Mouse (Mus musculus) heart, embryonic 12.5 days (tissue): ENCODE data around the gene Wbp1l. TPM values are rescaled to one million over a fixed set of nuclear protein-coding genes. Genes with fewer than 3 reads are reported as not detected.

Experiments
- ATAC-seq: fragments of 200-750 bp; cut with Nextera tagmentation; 2 replicates; pipeline ENCODE4 v1.8.0; 2017; ENCODE audit warnings: moderate TSS enrichment, moderate library complexity; ENCODE audit not compliant: insufficient number of reproducible peaks, low FRiP score
- H3K27ac ChIP-seq: fragments of 300-500 bp; sonication (generic); 2 replicates; pipeline ENCODE4 v1.5.1; 2016; ENCODE audit warnings: mild to moderate bottlenecking, moderate library complexity; ENCODE audit not compliant: poor library complexity, severe bottlenecking
- H3K27me3 ChIP-seq: fragments of 300-500 bp; sonication (generic); replicated peaks from 2 replicates; pipeline ENCODE4 v1.6.1; 2016; ENCODE audit warnings: mild to moderate bottlenecking, moderate library complexity
- H3K36me3 ChIP-seq: fragments of 300-500 bp; sonication (generic); 2 replicates; pipeline ENCODE4 v1.6.1; 2016; ENCODE audit warnings: mild to moderate bottlenecking, moderate library complexity
- H3K4me1 ChIP-seq: fragments of 300-500 bp; sonication (generic); replicated peaks from 2 replicates; pipeline ENCODE4 v1.6.1; 2016; ENCODE audit warnings: mild to moderate bottlenecking
- H3K4me2 ChIP-seq: fragments of 300-500 bp; sonication (generic); 2 replicates; pipeline ENCODE4 v1.6.1; 2016; ENCODE audit warnings: mild to moderate bottlenecking, moderate library complexity
- H3K4me3 ChIP-seq: fragments of 300-500 bp; sonication (generic); 2 replicates; pipeline ENCODE4 v1.5.1; 2016; ENCODE audit warnings: mild to moderate bottlenecking
- H3K9ac ChIP-seq: fragments of 300-500 bp; sonication (generic); 2 replicates; pipeline ENCODE4 v1.6.1; 2016; ENCODE audit warnings: mild to moderate bottlenecking, moderate library complexity
- H3K9me3 ChIP-seq: fragments of 300-500 bp; sonication (generic); replicated peaks from 2 replicates; pipeline ENCODE4 v1.6.1; 2016; ENCODE audit warnings: mild to moderate bottlenecking, moderate library complexity
- WGBS: fragments of 180-500 bp; shearing (Covaris S2); methylation state at CpG from one replicate; pipeline ENCODE4 v1.1.7; 2016; 5-methylcytosine and 5-hydroxymethylcytosine counted together
- polyA plus RNA-seq: library from polyadenylated mRNA; unstranded; fragments of >200 nt; fragmentation: Nextera tagmentation; extraction: Ambion mirVana; gene quantifications from 2 replicates; pipeline ENCODE4 v1.2.1, GENCODE M21; 2016

Gene Wbp1l
- polyA plus RNA-seq, 1 experiment from 2014 or later, result 55.6 TPM

- H3K27ac ChIP-seq, result peak overlapping the region; percentile 63
- H3K27me3 ChIP-seq, result no peaks in the 10 kb centered on the region
- H3K4me3 ChIP-seq, result no peak overlapping the region
- H3K9ac ChIP-seq, result peak overlapping the region; percentile 50; the same call in 1 of the 2 replicates
- H3K36me3 ChIP-seq, result peaks cover 4% of the 10 kb centered on the region
- 45% methylated on average over 14 of the region's 14 CpGs for WGBS
- peaks cover 97% of the 10 kb centered on the region for H3K4me1 ChIP-seq
- ATAC-seq, result no peak
- peak overlapping the region; percentile 20; the same call in 1 of the 2 replicates for H3K4me2 ChIP-seq
- H3K9me3 ChIP-seq, result no peaks in the 10 kb centered on the region
Measured at GRCm38 (mm10) chr19:46620016-46620808, 21.3 kb downstream of the Wbp1l start.

GRCm38 (mm10) chr19:46621236-46622183 is 22.6 kb downstream of the Wbp1l start:
- WGBS, result 65% methylated on average over 19 of the region's 19 CpGs
- H3K27me3 ChIP-seq, result no peaks in the 10 kb centered on the region
- H3K36me3 ChIP-seq, result peaks cover 14% of the 10 kb centered on the region
- H3K4me2 ChIP-seq, result peak overlapping the region; percentile 86; the same call in 1 of the 2 replicates
- no peak for ATAC-seq
- peaks cover 94% of the 10 kb centered on the region for H3K4me1 ChIP-seq
- no peaks in the 10 kb centered on the region for H3K9me3 ChIP-seq
- H3K9ac ChIP-seq, result peak overlapping the region; percentile 5; the same call in 1 of the 2 replicates
- peak overlapping the region; percentile 98; the same call in 1 of the 2 replicates for H3K27ac ChIP-seq
- H3K4me3 ChIP-seq, result no peak overlapping the region

GRCm38 (mm10) chr19:46622659-46623193 is 23.8 kb downstream of the Wbp1l start:
- ATAC-seq, result no peak
- Histone ChIP-seq H3K9me3 (no peaks in the 10 kb centered on the region), H3K9ac (peak overlapping the region; percentile 84), H3K27me3 (no peaks in the 10 kb centered on the region), H3K36me3 (peaks cover 14% of the 10 kb centered on the region), H3K4me1 (peaks cover 91% of the 10 kb centered on the region), H3K4me2 (peak overlapping the region; percentile 86), H3K27ac (peak overlapping the region; percentile 98), H3K4me3 (peak overlapping the region; percentile 59)
- WGBS, result 22% methylated on average over 12 of the region's 12 CpGs

- Histone ChIP-seq H3K4me3 (peak overlapping the region; percentile 59), H3K27ac (peak overlapping the region; percentile 98), H3K9me3 (no peaks in the 10 kb centered on the region), H3K4me1 (peaks cover 91% of the 10 kb centered on the region), H3K36me3 (peaks cover 16% of the 10 kb centered on the region), H3K9ac (peak overlapping the region; percentile 84), H3K4me2 (peak overlapping the region; percentile 86), H3K27me3 (no peaks in the 10 kb centered on the region)
- WGBS, result 5% methylated on average over 16 of the region's 16 CpGs
- ATAC-seq, result peak; percentile 67
Measured at GRCm38 (mm10) chr19:46623194-46623667, 24.3 kb downstream of the Wbp1l start.

- H3K4me2 ChIP-seq, result peak overlapping the region; percentile 86
- peak overlapping the region; percentile 59 for H3K4me3 ChIP-seq
- no peaks in the 10 kb centered on the region for H3K27me3 ChIP-seq
- WGBS, result 12% methylated on average over 19 of the region's 19 CpGs
- H3K9me3 ChIP-seq, result no peaks in the 10 kb centered on the region
- H3K9ac ChIP-seq, result peak overlapping the region; percentile 84
- H3K36me3 ChIP-seq, result peaks cover 16% of the 10 kb centered on the region
- peak; percentile 48 for ATAC-seq
- peak overlapping the region; percentile 98 for H3K27ac ChIP-seq
- peaks cover 91% of the 10 kb centered on the region for H3K4me1 ChIP-seq
Measured at GRCm38 (mm10) chr19:46623790-46624772, 25.2 kb downstream of the Wbp1l start.

- peak overlapping the region; percentile 84; the same call in 1 of the 2 replicates for H3K9ac ChIP-seq
- no peak for ATAC-seq
- H3K4me1 ChIP-seq, result peaks cover 89% of the 10 kb centered on the region
- H3K36me3 ChIP-seq, result peaks cover 16% of the 10 kb centered on the region
- no peaks in the 10 kb centered on the region for H3K27me3 ChIP-seq
- no peaks in the 10 kb centered on the region for H3K9me3 ChIP-seq
- 90% methylated on average over 12 of the region's 12 CpGs for WGBS
- H3K4me2 ChIP-seq, result peak overlapping the region; percentile 86
- H3K27ac ChIP-seq, result peak overlapping the region; percentile 98
- peak overlapping the region; percentile 59 for H3K4me3 ChIP-seq
Measured at GRCm38 (mm10) chr19:46625015-46625414, 26.1 kb downstream of the Wbp1l start.

GRCm38 (mm10) chr19:46625519-46625918 is 26.6 kb downstream of the Wbp1l start:
- peaks cover 16% of the 10 kb centered on the region for H3K36me3 ChIP-seq
- no peak overlapping the region for H3K9ac ChIP-seq
- WGBS, result 61% methylated on average over 10 of the region's 10 CpGs
- peaks cover 89% of the 10 kb centered on the region for H3K4me1 ChIP-seq
- ATAC-seq, result no peak
- H3K27ac ChIP-seq, result 0 out of 2 replicates have a peak overlapping the region, but pooled peaks have one; percentile 98
- no peaks in the 10 kb centered on the region for H3K27me3 ChIP-seq
- no peaks in the 10 kb centered on the region for H3K9me3 ChIP-seq
- peak overlapping the region; percentile 86 for H3K4me2 ChIP-seq
- H3K4me3 ChIP-seq, result no peak overlapping the region

- no peaks in the 10 kb centered on the region for H3K9me3 ChIP-seq
- peak overlapping the region; percentile 70 for H3K27ac ChIP-seq
- 0 out of 2 replicates have a peak overlapping the region, but pooled peaks have one; percentile 12 for H3K9ac ChIP-seq
- H3K36me3 ChIP-seq, result peaks cover 35% of the 10 kb centered on the region
- H3K4me2 ChIP-seq, result peak overlapping the region; percentile 46
- no peak; the same call in 1 of the 2 replicates for ATAC-seq
- H3K4me1 ChIP-seq, result peaks cover 88% of the 10 kb centered on the region
- 25% methylated on average over 10 of the region's 10 CpGs for WGBS
- H3K27me3 ChIP-seq, result no peaks in the 10 kb centered on the region
- no peak overlapping the region for H3K4me3 ChIP-seq
Measured at GRCm38 (mm10) chr19:46628403-46628802, 29.5 kb downstream of the Wbp1l start.

- Histone ChIP-seq H3K27ac (0 out of 2 replicates have a peak overlapping the region, but pooled peaks have one; percentile 0), H3K4me1 (peaks cover 88% of the 10 kb centered on the region), H3K9me3 (no peaks in the 10 kb centered on the region), H3K9ac (0 out of 2 replicates have a peak overlapping the region, but pooled peaks have one; percentile 16), H3K27me3 (no peaks in the 10 kb centered on the region), H3K4me3 (no peak overlapping the region), H3K4me2 (no peak overlapping the region), H3K36me3 (peaks cover 35% of the 10 kb centered on the region)
- ATAC-seq, result no peak
- WGBS, result 73% methylated on average over 9 of the region's 9 CpGs
Measured at GRCm38 (mm10) chr19:46629807-46630206, 30.9 kb downstream of the Wbp1l start.
